Mouse (Mus musculus): ENCODE data around the gene Mup10. TPM values are rescaled to one million over a fixed set of nuclear protein-coding genes. Genes with fewer than 3 reads are reported as not detected.
"Not testable (repeated sequence)": the region's sequence is repeated elsewhere in the genome, so short reads cannot be mapped to it uniquely, and the experiment has no call there.

Gene Mup10
- polyA plus RNA-seq (2015; fragmentation: Nextera tagmentation; extraction: Ambion mirVana): not detected in 2 replicates

- ATAC-seq (ENCODE audit: low FRiP score); H3K4me1 ChIP-seq (replicated peaks); H3K27me3 ChIP-seq; H3K27ac ChIP-seq; H3K9me3 ChIP-seq; H3K36me3 ChIP-seq; H3K9ac ChIP-seq; H3K4me3 ChIP-seq; H3K4me2 ChIP-seq: not testable (repeated sequence)
- WGBS: 96% methylated on average over 2 of the region's 2 CpGs
Observed at GRCm38 (mm10) chr4:60582099-60582498, at the start of gene Mup10. TSS of gene Mup10 (minus strand) at chr4:60582199.

Other genes starting within 250 kb of the Mup10 start
- gene Mup9, start 160.2 kb downstream of the Mup10 start, polyA plus RNA-seq (2015; fragmentation: Nextera tagmentation; extraction: Ambion mirVana): not detected in 2 replicates
- gene Mup1, start 80.2 kb downstream of the Mup10 start, polyA plus RNA-seq (2015; fragmentation: Nextera tagmentation; extraction: Ambion mirVana): not detected in 2 replicates
- gene Mup11, start 80.2 kb upstream of the Mup10 start, polyA plus RNA-seq (2015; fragmentation: Nextera tagmentation; extraction: Ambion mirVana): not detected in 2 replicates
- not detected in 2 replicates for gene Mup12, start 159.1 kb upstream of the Mup10 start, polyA plus RNA-seq (2015; fragmentation: Nextera tagmentation; extraction: Ambion mirVana)
- gene Mup22, start 239.3 kb upstream of the Mup10 start, polyA plus RNA-seq (2015; fragmentation: Nextera tagmentation; extraction: Ambion mirVana): not detected in 2 replicates

All from hindbrain, embryonic 13.5 days (tissue).